Mouse (Mus musculus) cerebellum, adult 2 months (tissue): ENCODE measurements at regions not wholly inside any gene's neighbourhood (a gene's known extent, or its start where the extent isn't known, plus 50 kb on each side); places are given as distances from the start of the nearest gene placed in this dataset.

Experiments used
- DNase-seq, 2 experiments: peaks; one replicate each; pipeline ENCODE4 v3.0.0; 2021
- H3K27ac ChIP-seq: fragments of 200-500 bp; 2 replicates; pipeline ENCODE4 v1.5.1; 2012; ENCODE audit warnings: low read length, control low read depth, inconsistent platforms; ENCODE audit not compliant: insufficient read depth
- H3K27me3 ChIP-seq: fragments of 200-500 bp; 2 replicates; pipeline ENCODE4 v1.6.1; 2012; ENCODE audit warnings: inconsistent platforms, mild to moderate bottlenecking, low read length, moderate library complexity; ENCODE audit not compliant: control insufficient read depth, insufficient read depth
- H3K4me1 ChIP-seq: fragments of 200-500 bp; 2 replicates; pipeline ENCODE4 v1.6.1; 2011; ENCODE audit warnings: low read length; ENCODE audit not compliant: control insufficient read depth, insufficient read depth
- H3K4me3 ChIP-seq: fragments of 200-500 bp; replicated peaks from 2 replicates; pipeline ENCODE3; 2011; ENCODE audit warnings: mild to moderate bottlenecking, low read depth, low read length, control low read depth; ENCODE audit not compliant: insufficient read depth
- CTCF ChIP-seq: fragments of 200-500 bp; IDR thresholded peaks from 2 replicates; pipeline ENCODE4 v1.5.1; 2011; ENCODE audit warnings: low read depth, mild to moderate bottlenecking, control low read depth, low read length, moderate library complexity, borderline replicate concordance; ENCODE audit not compliant: insufficient read depth
- POLR2A ChIP-seq: fragments of 200-500 bp; IDR thresholded peaks from 2 replicates; pipeline ENCODE4 v1.6.1; 2011; ENCODE audit warnings: low read length, control low read depth, borderline replicate concordance; ENCODE audit not compliant: insufficient read depth
- WGBS: fragments of 180-500 bp; shearing (Covaris S2); methylation state at CpG from one replicate; pipeline ENCODE4 v1.1.7; 2018; 5-methylcytosine and 5-hydroxymethylcytosine counted together

DNA sequence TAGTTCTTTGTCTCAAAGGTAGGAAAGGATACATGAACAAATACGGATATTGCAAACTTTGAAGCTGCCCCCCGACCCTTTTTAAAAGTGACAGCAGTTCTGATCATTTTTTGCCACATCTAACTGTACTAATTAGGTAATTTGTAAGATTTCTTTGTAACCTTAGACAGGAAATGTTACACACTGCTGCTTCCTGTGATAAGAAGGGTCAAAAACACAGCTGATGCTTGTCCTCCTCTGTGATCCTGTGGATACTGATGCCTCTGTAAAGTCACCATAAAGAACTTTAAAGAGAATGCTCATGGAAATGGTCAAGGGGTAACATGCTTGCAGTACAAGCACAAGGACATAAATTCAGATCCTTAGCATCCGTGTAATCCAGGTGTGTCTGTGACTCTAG, 313.9 kb downstream of the Kcnj2 start:
- WGBS, result 84% methylated on average over 3 of the region's 3 CpGs
- no peak for DNase-seq
- TF ChIP-seq POLR2A, result no peak
- TF ChIP-seq CTCF, result no peak
- Histone ChIP-seq H3K4me3 (no peak overlapping the region), H3K4me1 (no peaks in the 10 kb centered on the region), H3K27me3 (no peaks in the 10 kb centered on the region), H3K27ac (no peak overlapping the region)

GRCm38 (mm10) chr11:111398706-111399105, 332.7 kb downstream of the Kcnj2 start:
- WGBS, result 92% methylated on average over 1 of the region's 1 CpGs
- no peak overlapping the region for H3K27ac ChIP-seq
- H3K4me1 ChIP-seq, result no peaks in the 10 kb centered on the region
- no peak for DNase-seq
- no peaks in the 10 kb centered on the region for H3K27me3 ChIP-seq
- no peak overlapping the region for H3K4me3 ChIP-seq
- no peak for TF ChIP-seq CTCF
- no peak for TF ChIP-seq POLR2A

DNA sequence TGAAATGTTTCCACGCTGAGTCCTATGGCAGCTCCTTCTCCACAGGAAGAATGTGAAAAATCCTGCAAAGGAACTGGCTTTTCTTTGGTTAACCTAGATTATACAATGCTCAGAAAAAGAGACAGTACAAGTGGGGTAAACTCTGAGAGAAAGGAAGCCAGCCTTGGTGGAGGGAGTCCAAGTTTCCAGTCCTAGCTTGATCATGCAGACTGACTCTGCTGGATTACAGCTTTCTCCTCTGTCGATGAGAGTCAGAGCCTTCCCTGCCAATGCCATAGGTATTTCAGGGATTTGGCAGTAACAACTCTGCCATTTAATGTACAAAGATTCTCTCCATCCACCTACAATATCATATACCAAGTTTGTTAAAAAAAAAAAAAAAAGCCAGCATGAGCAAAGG, 343.3 kb downstream of the Kcnj2 start:
- DNase-seq, result no peak
- Histone ChIP-seq H3K4me1 (no peaks in the 10 kb centered on the region), H3K4me3 (no peak overlapping the region), H3K27ac (no peak overlapping the region), H3K27me3 (no peaks in the 10 kb centered on the region)
- WGBS, result 50% methylated on average over 2 of the region's 2 CpGs
- TF ChIP-seq CTCF, result no peak
- no peak for TF ChIP-seq POLR2A

- no peaks in the 10 kb centered on the region for H3K4me1 ChIP-seq
- no peak for DNase-seq
- WGBS, result 59% methylated on average over 4 of the region's 4 CpGs
- no peak overlapping the region for H3K4me3 ChIP-seq
- no peak for TF ChIP-seq CTCF
- no peak for TF ChIP-seq POLR2A
- no peaks in the 10 kb centered on the region for H3K27me3 ChIP-seq
- H3K27ac ChIP-seq, result no peak overlapping the region
Observed at GRCm38 (mm10) chr11:111424871-111425270, 358.9 kb downstream of the Kcnj2 start.

- H3K4me3 ChIP-seq, result no peak overlapping the region
- no peak for TF ChIP-seq CTCF
- no peak for TF ChIP-seq POLR2A
- H3K4me1 ChIP-seq, result no peaks in the 10 kb centered on the region
- no peak overlapping the region for H3K27ac ChIP-seq
- 82% methylated on average over 4 of the region's 4 CpGs for WGBS
- no peaks in the 10 kb centered on the region for H3K27me3 ChIP-seq
- no peak for DNase-seq
Observed at GRCm38 (mm10) chr11:111426715-111427114, 360.8 kb downstream of the Kcnj2 start.

GRCm38 (mm10) chr11:111442257-111442656, 376.3 kb downstream of the Kcnj2 start:
- H3K4me3 ChIP-seq, result no peak overlapping the region
- DNase-seq, result no peak
- TF ChIP-seq CTCF, result no peak
- TF ChIP-seq POLR2A, result no peak
- no peaks in the 10 kb centered on the region for H3K4me1 ChIP-seq
- no peak overlapping the region for H3K27ac ChIP-seq
- no peaks in the 10 kb centered on the region for H3K27me3 ChIP-seq

DNA sequence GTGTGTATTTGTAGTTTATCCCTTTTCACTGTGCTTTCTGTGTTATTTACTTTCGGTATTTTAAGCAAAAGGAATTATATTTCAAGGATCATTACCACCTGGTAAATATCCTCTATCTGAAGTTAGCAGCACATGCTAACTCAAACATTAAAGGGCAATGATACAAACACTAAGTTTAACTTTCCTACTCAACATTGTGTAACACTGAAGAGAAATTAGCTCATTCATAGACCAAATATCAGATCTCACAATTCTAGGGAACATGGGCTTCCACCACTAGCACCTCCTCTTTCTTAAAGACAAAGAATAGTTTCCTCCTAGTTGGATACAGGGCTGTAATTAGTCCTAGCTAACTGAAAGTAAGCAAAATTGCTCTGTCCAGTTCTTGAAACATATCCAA, 377.4 kb downstream of the Kcnj2 start:
- Histone ChIP-seq H3K4me1 (no peaks in the 10 kb centered on the region), H3K27ac (no peak overlapping the region), H3K27me3 (no peaks in the 10 kb centered on the region), H3K4me3 (no peak overlapping the region)
- no peak for DNase-seq
- no peak for TF ChIP-seq CTCF
- TF ChIP-seq POLR2A, result no peak
- WGBS, result 97% methylated on average over 1 of the region's 1 CpGs

GRCm38 (mm10) chr11:111444791-111445190, 378.8 kb downstream of the Kcnj2 start:
- DNase-seq, result no peak
- H3K27me3 ChIP-seq, result no peaks in the 10 kb centered on the region
- no peak overlapping the region for H3K27ac ChIP-seq
- H3K4me1 ChIP-seq, result no peaks in the 10 kb centered on the region
- no peak overlapping the region for H3K4me3 ChIP-seq
- TF ChIP-seq CTCF, result no peak
- TF ChIP-seq POLR2A, result no peak
- WGBS, result 89% methylated on average over 4 of the region's 4 CpGs
